Comparison of ENCODE assay signal across 8 mouse cellular contexts in genomic region chrX:12158821-12159533, GRCm38 (mm10). TPM values are rescaled to one million over a fixed set of nuclear protein-coding genes. Genes with fewer than 3 reads are reported as not detected.
A peak's percentile ranks its signal among the peaks of the same experiment; 100 is the strongest.
DNase-seq lines count a peak whose midpoint lies in the region; ATAC-seq and TF ChIP-seq lines count a peak whose summit lies in the region.

No protein-coding gene starts in this region.

- H3K9me3 ChIP-seq in heart, embryonic 16.5 days (replicated peaks; ENCODE audit: control insufficient read depth, low read length), result no peaks in the 10 kb centered on the region
- H3K9me3 ChIP-seq in stomach, embryonic 16.5 days (replicated peaks; ENCODE audit: control insufficient read depth, low read length), result no peaks in the 10 kb centered on the region

- H3K36me3 ChIP-seq in heart, embryonic 16.5 days (ENCODE audit: control insufficient read depth, insufficient read depth), result no peaks in the 10 kb centered on the region
- H3K36me3 ChIP-seq in stomach, embryonic 16.5 days (ENCODE audit: control insufficient read depth, insufficient read depth, low read length), result no peaks in the 10 kb centered on the region

- H3K27me3 ChIP-seq in heart, embryonic 16.5 days (ENCODE audit: control insufficient read depth, insufficient read depth, low read length), result peaks cover 25% of the 10 kb centered on the region; the same call in 1 of the 2 replicates
- H3K27me3 ChIP-seq in stomach, embryonic 16.5 days (ENCODE audit: control insufficient read depth, insufficient read depth, low read length), result peaks cover 44% of the 10 kb centered on the region

- peak overlapping the region; percentile 95; the same call in 1 of the 2 replicates for H3K27ac ChIP-seq in cortical plate, adult 2 months (ENCODE audit: insufficient read depth, low read length)
- peak overlapping the region; percentile 90 for H3K27ac ChIP-seq in heart, embryonic 16.5 days (ENCODE audit: low read length)
- H3K27ac ChIP-seq in stomach, embryonic 16.5 days (ENCODE audit: low read length), result peak overlapping the region; percentile 65

- no peak for TF ChIP-seq CTCF in cortical plate, adult 2 months (IDR thresholded peaks at IDR 0.05; ENCODE audit: extremely low read depth, insufficient read depth, low read length)

- H3K4me1 ChIP-seq in cortical plate, adult 2 months (ENCODE audit: control insufficient read depth, insufficient read depth, low read length), result no peaks in the 10 kb centered on the region; the same call in 1 of the 2 replicates
- H3K4me1 ChIP-seq in heart, embryonic 16.5 days (ENCODE audit: control insufficient read depth, insufficient read depth, low read length), result peaks cover 22% of the 10 kb centered on the region
- peaks cover 2% of the 10 kb centered on the region; the same call in 1 of the 2 replicates for H3K4me1 ChIP-seq in stomach, embryonic 16.5 days (ENCODE audit: control insufficient read depth, insufficient read depth, low read length)

- peak overlapping the region; percentile 49 for H3K4me3 ChIP-seq in cortical plate, adult 2 months (ENCODE audit: insufficient read depth, low read length)
- H3K4me3 ChIP-seq in heart, embryonic 16.5 days (ENCODE audit: low read length), result peak overlapping the region; percentile 60
- peak overlapping the region; percentile 50 for H3K4me3 ChIP-seq in stomach, embryonic 16.5 days (replicated peaks; ENCODE audit: low read length)

- DNase-seq in heart, adult 18-20 months, result peak; percentile 69 to 80
- no peak for DNase-seq in heart, postnatal 4 days
- DNase-seq in kidney, postnatal 4 days, result peak; percentile 34 to 49
- no peak for DNase-seq in cerebellum, adult 9-10 months

- peak overlapping the region; percentile 81 for H3K9ac ChIP-seq in heart, embryonic 16.5 days (ENCODE audit: low read length)
- peak overlapping the region; percentile 79 for H3K9ac ChIP-seq in stomach, embryonic 16.5 days (ENCODE audit: low read length)

- WGBS in heart, embryonic 16.5 days, result 4% methylated on average over 31 of the region's 31 CpGs
- WGBS in stomach, embryonic 16.5 days, result 7% methylated on average over 30 of the region's 31 CpGs

- peak overlapping the region; percentile 71 for H3K4me2 ChIP-seq in heart, embryonic 16.5 days (ENCODE audit: low read depth, low read length)
- peak overlapping the region; percentile 60 for H3K4me2 ChIP-seq in stomach, embryonic 16.5 days (ENCODE audit: low read depth, low read length)

- ATAC-seq in heart, embryonic 16.5 days (replicated peaks; ENCODE audit: extremely low read depth, insufficient read depth, low FRiP score), result peak; percentile 30
- ATAC-seq in megakaryocyte progenitor cell, adult 5-6 weeks (replicated peaks; ENCODE audit: poor library complexity), result peak; percentile 35
- ATAC-seq in stomach, embryonic 16.5 days (ENCODE audit: insufficient read depth, low FRiP score), result peak; percentile 19; the same call in 1 of the 2 replicates

- TF ChIP-seq POLR2A in cortical plate, adult 2 months (IDR thresholded peaks at IDR 0.05; ENCODE audit: extremely low read depth, insufficient read depth, low read length), result no peak

RNA-seq across cellular contexts. Expression of gene Bcor, which starts 1.2 kb away (rescaled TPM):
- 10 to 100 TPM; 16.7 to 20.5 TPM for total RNA-seq in heart, adult 18-20 months (2021)
- 10 to 100 TPM; 46.2 to 48.1 TPM for total RNA-seq in heart, postnatal 4 days (2021)
- 17.7 and 18.5 TPM in 2 replicates for polyA plus RNA-seq in cortical plate, adult 2 months (2012; rRNA removed)
- 11.5 and 13.5 TPM in 2 replicates for polyA plus RNA-seq in heart, embryonic 16.5 days (2015; fragmentation: Nextera tagmentation; extraction: Ambion mirVana)
- 35.3 and 42.7 TPM in 2 replicates for total RNA-seq in megakaryocyte progenitor cell, adult 5-6 weeks (2015)
- total RNA-seq in megakaryocyte progenitor cell, adult 5-6 weeks (2017), result 24.7 and 29.1 TPM in 2 replicates
- polyA plus RNA-seq in stomach, embryonic 16.5 days (2015; fragmentation: Nextera tagmentation; extraction: Ambion mirVana), result 11.1 and 13.9 TPM in 2 replicates

Comparison
In these comparisons a context has a peak if more than half of its experiments do, and no peak if none do; other contexts are left out.
1. DNase-seq: peak in heart, adult 18-20 months (2 of 2) and kidney, postnatal 4 days (2 of 2); none in heart, postnatal 4 days (single experiment) and cerebellum, adult 9-10 months (single experiment).
2. Peak in every context shown above with its lines, with median percentiles within 50 percentile points of each other: H3K27ac ChIP-seq, H3K4me3 ChIP-seq and ATAC-seq.